ENCODE assay signal across 20 mouse cellular contexts in genomic region chr9:35340263-35340573, GRCm38 (mm10).
DNase-seq lines count a peak whose midpoint lies in the region; ATAC-seq lines count a peak whose summit lies in the region.
"Had no signal": no experiment of that assay in that cellular context is flagged by ENCODE, and none has a peak within 500 bp of the region (broad histone marks: within the 10 kb centered on the region; RNA-seq: fewer than 3 reads in every experiment).

No protein-coding gene starts in this region.

- no peak overlapping the region for H3K4me3 ChIP-seq in midbrain, embryonic 10.5 days
- no peak overlapping the region for H3K4me3 ChIP-seq in midbrain, embryonic 16.5 days (ENCODE audit: low read depth, low read length)
- no peak overlapping the region for H3K4me3 ChIP-seq in limb, embryonic 10.5 days
- H3K4me3 ChIP-seq: hindbrain, embryonic 10.5 days; liver, embryonic 12.5 days; neural tube, embryonic 12.5 days had no signal

- no peak overlapping the region for H3K4me2 ChIP-seq in midbrain, embryonic 16.5 days (ENCODE audit: low read length)
- H3K4me2 ChIP-seq: liver, embryonic 12.5 days had no signal

- peak overlapping the region; percentile 13; the same call in 1 of the 2 replicates for H3K27ac ChIP-seq in midbrain, embryonic 10.5 days (replicated peaks)
- H3K27ac ChIP-seq in midbrain, embryonic 16.5 days (ENCODE audit: low read length): no peak overlapping the region
- peak overlapping the region; percentile 84 for H3K27ac ChIP-seq in limb, embryonic 10.5 days
- H3K27ac ChIP-seq: kidney, postnatal 0 days; liver, embryonic 12.5 days; neural tube, embryonic 12.5 days had no signal

- no peaks in the 10 kb centered on the region for H3K9me3 ChIP-seq in midbrain, embryonic 10.5 days (replicated peaks)
- H3K9me3 ChIP-seq in midbrain, embryonic 16.5 days (replicated peaks; ENCODE audit: control insufficient read depth, low read length, poor library complexity, severe bottlenecking): no peaks in the 10 kb centered on the region
- H3K9me3 ChIP-seq in limb, embryonic 10.5 days (replicated peaks): no peaks in the 10 kb centered on the region
- H3K9me3 ChIP-seq: hindbrain, embryonic 10.5 days; liver, embryonic 12.5 days; neural tube, embryonic 12.5 days had no signal

- ATAC-seq in midbrain, embryonic 16.5 days: no peak
- ATAC-seq: liver, embryonic 12.5 days had no signal

- no peak overlapping the region for H3K9ac ChIP-seq in midbrain, embryonic 16.5 days (ENCODE audit: low read depth, low read length)
- H3K9ac ChIP-seq: forebrain, postnatal 0 days; liver, embryonic 12.5 days; neural tube, embryonic 12.5 days had no signal

- DNase-seq in heart, adult 11 months: peak; percentile 80
- DNase-seq in heart, postnatal 36 days: no peak
- no peak for DNase-seq in midbrain, embryonic 10.5 days (ENCODE audit: low spot score)
- DNase-seq in limb, embryonic 10.5 days (ENCODE audit: low spot score): no peak
- no peak for DNase-seq in cerebellum, postnatal 36 days
- no peak for DNase-seq in cerebellum, postnatal 14 days
- no peak for DNase-seq in embryo, embryonic 10.5 days (ENCODE audit: low spot score)
- DNase-seq: cerebellum, adult 9-10 months; embryo, embryonic 11 days; kidney, adult 18-20 months; lung, adult 2 months; right cerebral cortex, postnatal 4 days; thymus, adult 2 months had no signal

- peaks cover 60% of the 10 kb centered on the region for H3K4me1 ChIP-seq in midbrain, embryonic 10.5 days
- H3K4me1 ChIP-seq in midbrain, embryonic 16.5 days (ENCODE audit: control insufficient read depth, insufficient read depth, low read length): peaks cover 9% of the 10 kb centered on the region
- peaks cover 82% of the 10 kb centered on the region for H3K4me1 ChIP-seq in limb, embryonic 10.5 days
- H3K4me1 ChIP-seq: liver, embryonic 12.5 days had no signal

- no peaks in the 10 kb centered on the region for H3K36me3 ChIP-seq in midbrain, embryonic 10.5 days
- H3K36me3 ChIP-seq in midbrain, embryonic 16.5 days (ENCODE audit: control insufficient read depth, insufficient read depth, low read length): no peaks in the 10 kb centered on the region
- no peaks in the 10 kb centered on the region for H3K36me3 ChIP-seq in limb, embryonic 10.5 days
- H3K36me3 ChIP-seq: hindbrain, embryonic 10.5 days; liver, embryonic 12.5 days; neural tube, embryonic 12.5 days had no signal

- 89% methylated on average over 4 of the region's 4 CpGs for WGBS in midbrain, embryonic 10.5 days
- WGBS in midbrain, embryonic 16.5 days: 89% methylated on average over 4 of the region's 4 CpGs
- 58% methylated on average over 4 of the region's 4 CpGs for WGBS in limb, embryonic 10.5 days

- H3K27me3 ChIP-seq in midbrain, embryonic 10.5 days (ENCODE audit: low read depth, poor library complexity, severe bottlenecking): peaks cover 88% of the 10 kb centered on the region
- H3K27me3 ChIP-seq in midbrain, embryonic 16.5 days (ENCODE audit: control insufficient read depth, insufficient read depth, low read depth, low read length): no peaks in the 10 kb centered on the region
- 0 out of 2 replicates have a peak, but pooled peaks cover 12% of the 10 kb centered on the region for H3K27me3 ChIP-seq in limb, embryonic 10.5 days (ENCODE audit: low read depth, poor library complexity, severe bottlenecking)
- H3K27me3 ChIP-seq: CH12.LX; liver, embryonic 12.5 days had no signal

- intact Hi-C loops in heart, postnatal 36 days (cut with DNase I): no loop called here
